Mouse (Mus musculus): ENCODE measurements around the gene Zbtb8a.

DNA sequence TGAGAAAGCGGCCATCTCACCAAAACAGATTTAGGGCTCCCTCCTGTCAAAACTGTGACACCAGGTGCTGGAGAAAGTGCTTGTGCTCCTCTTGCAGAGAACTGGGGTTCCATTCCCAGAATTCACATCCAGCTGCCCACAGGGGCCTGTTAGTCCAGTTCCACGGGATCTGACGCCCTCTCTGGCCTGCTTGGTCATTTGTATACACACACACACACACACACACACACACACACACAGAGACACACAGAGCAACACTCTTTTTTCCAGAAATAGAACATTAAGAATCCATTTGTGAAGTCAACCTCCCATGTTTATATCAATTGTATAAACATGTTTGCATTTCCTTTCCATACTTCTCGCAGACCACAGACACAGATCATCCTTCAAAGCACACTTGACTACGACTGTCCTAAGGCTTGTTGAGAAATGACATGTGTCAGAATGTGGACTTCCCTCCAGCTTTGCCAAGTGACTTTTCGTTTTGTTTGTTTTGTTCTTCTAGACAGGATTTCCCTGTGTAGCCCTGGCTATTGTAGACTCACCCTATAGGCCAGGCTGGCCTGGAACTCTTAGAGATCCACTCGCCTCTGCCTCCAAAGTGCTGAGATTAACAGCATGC lies 13.1 kb upstream of the Zbtb8a start:
- TF ChIP-seq EP300 (IDR thresholded peaks at IDR 0.05; ENCODE audit: insufficient read depth, low read depth, low read length) (no peak), CTCF (IDR thresholded peaks at IDR 0.05; ENCODE audit: low read depth, low read length) (no peak)
